Mouse (Mus musculus): ENCODE results near the gene Mphosph9. TPM values are rescaled to one million over a fixed set of nuclear protein-coding genes. Genes with fewer than 3 reads are reported as not detected.
"Not testable (repeated sequence)": the region's sequence is repeated elsewhere in the genome, so short reads cannot be mapped to it uniquely, and the experiment has no call there.

Gene Mphosph9
- polyA plus RNA-seq, 1 experiment from 2014 or later = 20.2 TPM

GRCm38 (mm10) chr5:124217092-124217491 is 110.7 kb downstream of the Mphosph9 start:
- not testable (repeated sequence) for H3K27me3 ChIP-seq (ENCODE audit: control insufficient read depth, insufficient read depth, low read length); H3K27ac ChIP-seq (ENCODE audit: low read length); H3K9ac ChIP-seq (replicated peaks; ENCODE audit: low read depth, low read length); H3K4me1 ChIP-seq (ENCODE audit: control insufficient read depth, insufficient read depth, low read length); H3K4me2 ChIP-seq (replicated peaks; ENCODE audit: low read depth, low read length); H3K9me3 ChIP-seq (ENCODE audit: control insufficient read depth, low read depth, low read length); ATAC-seq (ENCODE audit: insufficient number of reproducible peaks, insufficient read depth, low FRiP score, low read depth); H3K36me3 ChIP-seq (ENCODE audit: control insufficient read depth, insufficient read depth, low read length); H3K4me3 ChIP-seq (ENCODE audit: low read depth, low read length)
- WGBS = 83% methylated on average over 5 of the region's 5 CpGs

GRCm38 (mm10) chr5:124216403-124216802 is 111.4 kb downstream of the Mphosph9 start:
- H3K4me3 ChIP-seq (ENCODE audit: low read depth, low read length) = no peak overlapping the region
- H3K36me3 ChIP-seq (ENCODE audit: control insufficient read depth, insufficient read depth, low read length) = no peaks in the 10 kb centered on the region
- WGBS = 84% methylated on average over 6 of the region's 6 CpGs
- H3K9ac ChIP-seq (replicated peaks; ENCODE audit: low read depth, low read length) = no peak overlapping the region
- ATAC-seq (ENCODE audit: insufficient number of reproducible peaks, insufficient read depth, low FRiP score, low read depth) = no peak
- H3K4me1 ChIP-seq (ENCODE audit: control insufficient read depth, insufficient read depth, low read length) = peaks cover 5% of the 10 kb centered on the region; the same call in 1 of the 2 replicates
- H3K27me3 ChIP-seq (ENCODE audit: control insufficient read depth, insufficient read depth, low read length) = no peaks in the 10 kb centered on the region
- H3K27ac ChIP-seq (ENCODE audit: low read length) = no peak overlapping the region
- no peaks in the 10 kb centered on the region for H3K9me3 ChIP-seq (ENCODE audit: control insufficient read depth, low read depth, low read length)
- no peak overlapping the region for H3K4me2 ChIP-seq (replicated peaks; ENCODE audit: low read depth, low read length)

GRCm38 (mm10) chr5:124215647-124216046 is 112.1 kb downstream of the Mphosph9 start:
- no peak overlapping the region for H3K4me3 ChIP-seq (ENCODE audit: low read depth, low read length)
- 72% methylated on average over 10 of the region's 10 CpGs for WGBS
- H3K9me3 ChIP-seq (ENCODE audit: control insufficient read depth, low read depth, low read length) = no peaks in the 10 kb centered on the region
- H3K4me2 ChIP-seq (replicated peaks; ENCODE audit: low read depth, low read length) = no peak overlapping the region
- no peaks in the 10 kb centered on the region for H3K27me3 ChIP-seq (ENCODE audit: control insufficient read depth, insufficient read depth, low read length)
- H3K27ac ChIP-seq (ENCODE audit: low read length) = no peak overlapping the region; the same call in 1 of the 2 replicates
- H3K4me1 ChIP-seq (ENCODE audit: control insufficient read depth, insufficient read depth, low read length) = no peaks in the 10 kb centered on the region; the same call in 1 of the 2 replicates
- H3K36me3 ChIP-seq (ENCODE audit: control insufficient read depth, insufficient read depth, low read length) = no peaks in the 10 kb centered on the region
- no peak overlapping the region for H3K9ac ChIP-seq (replicated peaks; ENCODE audit: low read depth, low read length)
- no peak for ATAC-seq (ENCODE audit: insufficient number of reproducible peaks, insufficient read depth, low FRiP score, low read depth)

GRCm38 (mm10) chr5:124214516-124215145 is 113.1 kb downstream of the Mphosph9 start:
- Histone ChIP-seq H3K27me3 (ENCODE audit: control insufficient read depth, insufficient read depth, low read length) (no peaks in the 10 kb centered on the region), H3K4me1 (ENCODE audit: control insufficient read depth, insufficient read depth, low read length) (no peaks in the 10 kb centered on the region), H3K36me3 (ENCODE audit: control insufficient read depth, insufficient read depth, low read length) (no peaks in the 10 kb centered on the region), H3K4me2 (replicated peaks; ENCODE audit: low read depth, low read length) (no peak overlapping the region), H3K9ac (replicated peaks; ENCODE audit: low read depth, low read length) (no peak overlapping the region), H3K4me3 (ENCODE audit: low read depth, low read length) (no peak overlapping the region), H3K27ac (ENCODE audit: low read length) (peak overlapping the region; percentile 66), H3K9me3 (ENCODE audit: control insufficient read depth, low read depth, low read length) (no peaks in the 10 kb centered on the region)
- no peak for ATAC-seq (ENCODE audit: insufficient number of reproducible peaks, insufficient read depth, low FRiP score, low read depth)
- 78% methylated on average over 14 of the region's 14 CpGs for WGBS

- no peaks in the 10 kb centered on the region for H3K27me3 ChIP-seq (ENCODE audit: control insufficient read depth, insufficient read depth, low read length)
- no peak for ATAC-seq (ENCODE audit: insufficient number of reproducible peaks, insufficient read depth, low FRiP score, low read depth)
Measured at GRCm38 (mm10) chr5:124213588-124214469, 113.9 kb downstream of the Mphosph9 start.

GRCm38 (mm10) chr5:124211669-124212068 is 116.1 kb downstream of the Mphosph9 start:
- no peak overlapping the region for H3K27ac ChIP-seq (ENCODE audit: low read length)

More at GRCm38 (mm10) chr5:124213588-124214469, 113.9 kb downstream of the Mphosph9 start:
- Histone ChIP-seq H3K4me2 (replicated peaks; ENCODE audit: low read depth, low read length) (no peak overlapping the region), H3K9me3 (ENCODE audit: control insufficient read depth, low read depth, low read length) (no peaks in the 10 kb centered on the region), H3K4me3 (ENCODE audit: low read depth, low read length) (no peak overlapping the region), H3K36me3 (ENCODE audit: control insufficient read depth, insufficient read depth, low read length) (no peaks in the 10 kb centered on the region), H3K9ac (replicated peaks; ENCODE audit: low read depth, low read length) (no peak overlapping the region), H3K27ac (ENCODE audit: low read length) (peak overlapping the region; percentile 66; the same call in 1 of the 2 replicates), H3K4me1 (ENCODE audit: control insufficient read depth, insufficient read depth, low read length) (no peaks in the 10 kb centered on the region)
- 80% methylated on average over 13 of the region's 13 CpGs for WGBS

GRCm38 (mm10) chr5:124211234-124211633 is 116.5 kb downstream of the Mphosph9 start:
- H3K4me1 ChIP-seq (ENCODE audit: control insufficient read depth, insufficient read depth, low read length) = peaks cover 13% of the 10 kb centered on the region
- H3K4me3 ChIP-seq (ENCODE audit: low read depth, low read length) = no peak overlapping the region
- H3K36me3 ChIP-seq (ENCODE audit: control insufficient read depth, insufficient read depth, low read length) = no peaks in the 10 kb centered on the region
- H3K9ac ChIP-seq (replicated peaks; ENCODE audit: low read depth, low read length) = no peak overlapping the region
- no peaks in the 10 kb centered on the region for H3K27me3 ChIP-seq (ENCODE audit: control insufficient read depth, insufficient read depth, low read length)
- no peak overlapping the region for H3K4me2 ChIP-seq (replicated peaks; ENCODE audit: low read depth, low read length)
- H3K27ac ChIP-seq (ENCODE audit: low read length) = no peak overlapping the region
- no peaks in the 10 kb centered on the region for H3K9me3 ChIP-seq (ENCODE audit: control insufficient read depth, low read depth, low read length)
- WGBS = 88% methylated on average over 8 of the region's 8 CpGs
- no peak for ATAC-seq (ENCODE audit: insufficient number of reproducible peaks, insufficient read depth, low FRiP score, low read depth)

More at GRCm38 (mm10) chr5:124211669-124212068, 116.1 kb downstream of the Mphosph9 start:
- Histone ChIP-seq H3K4me1 (ENCODE audit: control insufficient read depth, insufficient read depth, low read length) (peaks cover 8% of the 10 kb centered on the region), H3K4me3 (ENCODE audit: low read depth, low read length) (no peak overlapping the region), H3K9ac (replicated peaks; ENCODE audit: low read depth, low read length) (no peak overlapping the region), H3K36me3 (ENCODE audit: control insufficient read depth, insufficient read depth, low read length) (no peaks in the 10 kb centered on the region), H3K27me3 (ENCODE audit: control insufficient read depth, insufficient read depth, low read length) (no peaks in the 10 kb centered on the region), H3K4me2 (replicated peaks; ENCODE audit: low read depth, low read length) (no peak overlapping the region), H3K9me3 (ENCODE audit: control insufficient read depth, low read depth, low read length) (no peaks in the 10 kb centered on the region)
- 79% methylated on average over 2 of the region's 2 CpGs for WGBS
- no peak for ATAC-seq (ENCODE audit: insufficient number of reproducible peaks, insufficient read depth, low FRiP score, low read depth)

GRCm38 (mm10) chr5:124210281-124211016 is 117.3 kb downstream of the Mphosph9 start:
- ATAC-seq (ENCODE audit: insufficient number of reproducible peaks, insufficient read depth, low FRiP score, low read depth) = no peak
- Histone ChIP-seq H3K27me3 (ENCODE audit: control insufficient read depth, insufficient read depth, low read length) (no peaks in the 10 kb centered on the region), H3K4me2 (replicated peaks; ENCODE audit: low read depth, low read length) (no peak overlapping the region), H3K4me1 (ENCODE audit: control insufficient read depth, insufficient read depth, low read length) (peaks cover 20% of the 10 kb centered on the region), H3K9ac (replicated peaks; ENCODE audit: low read depth, low read length) (no peak overlapping the region), H3K36me3 (ENCODE audit: control insufficient read depth, insufficient read depth, low read length) (no peaks in the 10 kb centered on the region), H3K9me3 (ENCODE audit: control insufficient read depth, low read depth, low read length) (no peaks in the 10 kb centered on the region), H3K27ac (ENCODE audit: low read length) (no peak overlapping the region), H3K4me3 (ENCODE audit: low read depth, low read length) (no peak overlapping the region)
- WGBS = 79% methylated on average over 18 of the region's 18 CpGs
